Comparison of ENCODE assay signal across 8 mouse cellular contexts in genomic region chrX:12135121-12136111, GRCm38 (mm10). TPM values are rescaled to one million over a fixed set of nuclear protein-coding genes. Genes with fewer than 3 reads are reported as not detected.
DNase-seq lines count a peak whose midpoint lies in the region; ATAC-seq and TF ChIP-seq lines count a peak whose summit lies in the region.

No protein-coding gene starts in this region.

- no peak for TF ChIP-seq CTCF in thymus, adult 2 months (IDR thresholded peaks at IDR 0.05; ENCODE audit: borderline replicate concordance, control insufficient read depth, extremely low read depth, insufficient read depth, low read length, poor library complexity)

- H3K27ac ChIP-seq in embryonic facial prominence, embryonic 14.5 days (replicated peaks; ENCODE audit: low read depth, low read length) = peak overlapping the region; percentile 80
- peak overlapping the region; percentile 79 for H3K27ac ChIP-seq in limb, embryonic 13.5 days
- peak overlapping the region; percentile 90 for H3K27ac ChIP-seq in midbrain, embryonic 15.5 days
- peak overlapping the region; percentile 89 for H3K27ac ChIP-seq in thymus, adult 2 months (ENCODE audit: control insufficient read depth, insufficient read depth, low read length)

- peak overlapping the region; percentile 81 for H3K4me2 ChIP-seq in embryonic facial prominence, embryonic 14.5 days (ENCODE audit: low read depth, low read length)
- H3K4me2 ChIP-seq in limb, embryonic 13.5 days (replicated peaks) = peak overlapping the region; percentile 80
- H3K4me2 ChIP-seq in midbrain, embryonic 15.5 days = peak overlapping the region; percentile 73

- peaks cover 83% of the 10 kb centered on the region for H3K27me3 ChIP-seq in embryonic facial prominence, embryonic 14.5 days (replicated peaks; ENCODE audit: control insufficient read depth, insufficient read depth, low read length)
- H3K27me3 ChIP-seq in limb, embryonic 13.5 days = peaks cover 93% of the 10 kb centered on the region
- H3K27me3 ChIP-seq in midbrain, embryonic 15.5 days (replicated peaks) = peaks cover 65% of the 10 kb centered on the region
- no peaks in the 10 kb centered on the region for H3K27me3 ChIP-seq in thymus, adult 2 months (ENCODE audit: control insufficient read depth, insufficient read depth, low read length)

- no peaks in the 10 kb centered on the region for H3K36me3 ChIP-seq in embryonic facial prominence, embryonic 14.5 days (ENCODE audit: control insufficient read depth, insufficient read depth, low read length)
- no peaks in the 10 kb centered on the region for H3K36me3 ChIP-seq in limb, embryonic 13.5 days
- H3K36me3 ChIP-seq in midbrain, embryonic 15.5 days (replicated peaks) = no peaks in the 10 kb centered on the region
- H3K36me3 ChIP-seq in thymus, adult 2 months (ENCODE audit: control insufficient read depth, insufficient read depth, low read length) = no peaks in the 10 kb centered on the region

- no peak for TF ChIP-seq POLR2A in thymus, adult 2 months (IDR thresholded peaks at IDR 0.05; ENCODE audit: control insufficient read depth, extremely low read depth, insufficient read depth, low read length, poor library complexity)

- peak; percentile 34 to 61 for DNase-seq in left cerebral cortex, postnatal 14 days (ENCODE audit: low spot score in 2 of 2)
- no peak for DNase-seq in left cerebral cortex, adult 18-20 months (ENCODE audit: low spot score in 2 of 2)
- peak; percentile 81 for DNase-seq in embryonic facial prominence, embryonic 14.5 days (ENCODE audit: low spot score)
- peak; percentile 76 to 80 for DNase-seq in heart, postnatal 14 days
- DNase-seq in thymus, adult 2 months = peak; percentile 75

- intact Hi-C loops in left cerebral cortex, postnatal 14 days (cut with DNase I) = loop anchor here (5.0 kb wide), 1 partner anchor 58 kb away; no protein-coding TSS in a partner anchor
- intact Hi-C loops in heart, postnatal 14 days (cut with DNase I) = loop anchor here (2.0 kb wide), 1 partner anchor 47 kb away; no protein-coding TSS in a partner anchor

- peak; percentile 79 for ATAC-seq in activated CD4-positive, CD25-positive, alpha-beta regulatory T cell, adult 4 months
- peak; percentile 28 for ATAC-seq in embryonic facial prominence, embryonic 14.5 days (ENCODE audit: low read depth)
- peak; percentile 39 for ATAC-seq in limb, embryonic 13.5 days (ENCODE audit: low FRiP score, low read depth)
- ATAC-seq in midbrain, embryonic 15.5 days (replicated peaks) = peak; percentile 64

- no peaks in the 10 kb centered on the region for H3K9me3 ChIP-seq in embryonic facial prominence, embryonic 14.5 days (ENCODE audit: control insufficient read depth, low read length)
- H3K9me3 ChIP-seq in limb, embryonic 13.5 days = no peaks in the 10 kb centered on the region
- no peaks in the 10 kb centered on the region for H3K9me3 ChIP-seq in midbrain, embryonic 15.5 days

- peaks cover 10% of the 10 kb centered on the region for H3K4me1 ChIP-seq in embryonic facial prominence, embryonic 14.5 days (ENCODE audit: control insufficient read depth, insufficient read depth, low read length)
- peaks cover 68% of the 10 kb centered on the region for H3K4me1 ChIP-seq in limb, embryonic 13.5 days
- peaks cover 31% of the 10 kb centered on the region for H3K4me1 ChIP-seq in midbrain, embryonic 15.5 days
- peaks cover 23% of the 10 kb centered on the region for H3K4me1 ChIP-seq in thymus, adult 2 months (replicated peaks; ENCODE audit: control insufficient read depth, insufficient read depth, low read length)

- 2% methylated on average over 42 of the region's 75 CpGs for WGBS in embryonic facial prominence, embryonic 14.5 days
- WGBS in limb, embryonic 13.5 days = under 1% methylated on average over 51 of the region's 75 CpGs
- WGBS in midbrain, embryonic 15.5 days = 6% methylated on average over 45 of the region's 75 CpGs
- WGBS in thymus, adult 2 months = under 1% methylated on average over 50 of the region's 75 CpGs

- H3K9ac ChIP-seq in embryonic facial prominence, embryonic 14.5 days (ENCODE audit: low read depth, low read length) = peak overlapping the region; percentile 60
- peak overlapping the region; percentile 58 for H3K9ac ChIP-seq in limb, embryonic 13.5 days
- H3K9ac ChIP-seq in midbrain, embryonic 15.5 days = peak overlapping the region; percentile 38

- peak overlapping the region; percentile 38 for H3K4me3 ChIP-seq in embryonic facial prominence, embryonic 14.5 days (ENCODE audit: low read depth, low read length)
- H3K4me3 ChIP-seq in limb, embryonic 13.5 days = peak overlapping the region; percentile 41
- peak overlapping the region; percentile 42 for H3K4me3 ChIP-seq in midbrain, embryonic 15.5 days
- H3K4me3 ChIP-seq in thymus, adult 2 months (ENCODE audit: control insufficient read depth, insufficient read depth, low read length) = peak overlapping the region; percentile 62

RNA-seq across cellular contexts. Expression of gene Bcor, which starts 24.7 kb away (rescaled TPM):
- total RNA-seq in left cerebral cortex, postnatal 14 days (2021) = 10 to 100 TPM; 27.1 to 27.4 TPM
- total RNA-seq in left cerebral cortex, adult 18-20 months (2021) = 10 to 100 TPM; 36.2 to 37.7 TPM
- 10 to 100 TPM; 21.6 to 23.6 TPM for polyA plus RNA-seq in activated CD4-positive, CD25-positive, alpha-beta regulatory T cell, adult 4 months (2017; shearing (Covaris generic))
- 15.0 and 17.7 TPM in 2 replicates for polyA plus RNA-seq in embryonic facial prominence, embryonic 14.5 days (2014; fragmentation: Nextera tagmentation; extraction: Ambion mirVana)
- 10 to 100 TPM; 24.4 to 25.8 TPM for total RNA-seq in heart, postnatal 14 days (2021)
- 16.8 and 17.8 TPM in 2 replicates for polyA plus RNA-seq in limb, embryonic 13.5 days (2015; fragmentation: Nextera tagmentation; extraction: Ambion mirVana)
- polyA plus RNA-seq in midbrain, embryonic 15.5 days (2015; fragmentation: Nextera tagmentation; extraction: Ambion mirVana) = 18.4 and 18.8 TPM in 2 replicates
- polyA plus RNA-seq in thymus, adult 2 months (2012; rRNA removed) = 30.6 and 37.7 TPM in 2 replicates

Comparison
In these comparisons a context has a peak if more than half of its experiments do, and no peak if none do; other contexts are left out.
1. DNase-seq: peak in left cerebral cortex, postnatal 14 days (2 of 2), embryonic facial prominence, embryonic 14.5 days (single experiment), heart, postnatal 14 days (2 of 2) and thymus, adult 2 months (single experiment); none in left cerebral cortex, adult 18-20 months (0 of 2).
2. ATAC-seq: peak in every context shown above with its lines; median percentile 79 in activated CD4-positive, CD25-positive, alpha-beta regulatory T cell, adult 4 months; 64 in midbrain, embryonic 15.5 days; 39 in limb, embryonic 13.5 days; 28 in embryonic facial prominence, embryonic 14.5 days.
3. Peak in every context shown above with its lines, with median percentiles within 50 percentile points of each other: H3K27ac ChIP-seq, H3K4me2 ChIP-seq, H3K4me3 ChIP-seq and H3K9ac ChIP-seq.